Mouse (Mus musculus): ENCODE results near the gene Tifab. TPM values are rescaled to one million over a fixed set of nuclear protein-coding genes. Genes with fewer than 3 reads are reported as not detected.

Tifab gene
- total and polyA plus RNA-seq, 3 experiments = 1.9 to 6.7 (median 4.7) TPM

DNA sequence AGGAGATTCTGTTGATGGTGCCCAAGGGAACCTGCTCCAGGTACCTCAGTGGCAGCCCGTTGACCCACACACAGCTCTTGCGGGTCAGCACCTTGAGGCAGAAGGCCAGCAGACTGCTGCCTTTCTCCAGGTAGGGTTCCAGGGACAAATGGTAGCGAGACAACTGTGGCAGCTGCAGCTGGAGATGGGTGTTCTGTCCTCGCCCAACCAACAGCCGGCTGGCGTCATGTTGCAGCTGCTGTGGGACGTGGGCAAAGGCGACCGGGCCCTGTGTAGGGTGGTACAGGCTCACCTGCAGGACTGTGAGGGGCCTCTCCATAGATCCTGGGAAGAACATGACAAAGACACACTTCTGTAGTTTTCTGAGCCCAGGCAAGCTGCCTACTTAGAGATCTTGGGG lies 2.4 kb downstream of the Tifab start:
- Histone ChIP-seq H3K36me3 (replicated peaks in 1 of 2; ENCODE audit: control insufficient read depth in 1 of 2, insufficient read depth in 1 of 2, low read length in 1 of 2) (peaks cover 3 to 34% of the 10 kb centered on the region in 2 experiments), H3K4me1 (ENCODE audit: control insufficient read depth in 1 of 2, insufficient read depth in 2 of 2) (peaks cover 7 to 53% of the 10 kb centered on the region in 2 experiments), H3K9me3 (replicated peaks; ENCODE audit: low read length) (no peaks in the 10 kb centered on the region), H3K27ac (ENCODE audit: insufficient read depth, low read depth) (no peak overlapping the region), H3K27me3 (replicated peaks) (no peaks in the 10 kb centered on the region), H3K9ac (ENCODE audit: insufficient read depth, low read depth) (no peak overlapping the region), H3K4me2 (ENCODE audit: insufficient read depth, low read depth, poor library complexity, severe bottlenecking) (no peak overlapping the region), H3K79me2 (replicated peaks; ENCODE audit: control insufficient read depth, extremely low read depth, insufficient read depth, poor library complexity, severe bottlenecking) (no peaks in the 10 kb centered on the region), H3K4me3 (replicated peaks in 1 of 3; ENCODE audit: low read depth in 2 of 3, low read length in 2 of 3, poor library complexity in 1 of 3) (no peak overlapping the region)
- no peak for TF ChIP-seq POLR2A (IDR thresholded peaks at IDR 0.05; ENCODE audit: low read depth, low read length)
- no peak for TF ChIP-seq EP300 (IDR thresholded peaks at IDR 0.05; ENCODE audit: low read length)
- TF ChIP-seq ZMIZ1 (IDR thresholded peaks at IDR 0.05; ENCODE audit: low read depth, low read length) = no peak
- TF ChIP-seq RAD21 (IDR thresholded peaks at IDR 0.05; ENCODE audit: low read depth, low read length) = no peak
- no peak for TF ChIP-seq UBTF (IDR thresholded peaks at IDR 0.05; ENCODE audit: low read depth, low read length)
- no peak for TF ChIP-seq NELFE (IDR thresholded peaks at IDR 0.05; ENCODE audit: low read depth, low read length)
- TF ChIP-seq USF2 (conservative IDR thresholded peaks at IDR 0.05; ENCODE audit: low read depth, low read length) = no peak
- no peak for TF ChIP-seq CHD1 (IDR thresholded peaks at IDR 0.05; ENCODE audit: low read depth, low read length)
- TF ChIP-seq SMC3 (IDR thresholded peaks at IDR 0.05; ENCODE audit: low read depth, low read length) = no peak
- no peak for TF ChIP-seq SIN3A (IDR thresholded peaks at IDR 0.05; ENCODE audit: low read length)
- no peak for TF ChIP-seq BHLHE40 (IDR thresholded peaks at IDR 0.05; ENCODE audit: low read depth, low read length)
- no peak for TF ChIP-seq MAX (IDR thresholded peaks at IDR 0.05; ENCODE audit: low read length)
- no peak for TF ChIP-seq MXI1 (IDR thresholded peaks at IDR 0.05; ENCODE audit: low read depth, low read length)
- no peak for TF ChIP-seq POLR2AphosphoS2 (IDR thresholded peaks at IDR 0.05; ENCODE audit: low read depth, low read length)
- no peak for TF ChIP-seq ZC3H11A (IDR thresholded peaks at IDR 0.05; ENCODE audit: low read depth, low read length)
- no peak for TF ChIP-seq ETS1 (conservative IDR thresholded peaks at IDR 0.05; ENCODE audit: low read depth, low read length)
- TF ChIP-seq ZNF384 (IDR thresholded peaks at IDR 0.05; ENCODE audit: low read depth, low read length) = no peak
- TF ChIP-seq MAFK (IDR thresholded peaks at IDR 0.05; ENCODE audit: insufficient replicate concordance, low read length) = no peak
- no peak for TF ChIP-seq GABPA (IDR thresholded peaks at IDR 0.05; ENCODE audit: insufficient replicate concordance, low read depth, low read length)
- dilution Hi-C loops (cut with MboI; ENCODE audit: extremely low pct_ligation_motif_present, extremely low pct_unique_long_range_greater_than_20kb, low sequenced_read_pairs) (no loop called here), in situ Hi-C loops (cut with MboI; ENCODE audit: low pct_ligation_motif_present, low pct_unique_long_range_greater_than_20kb, low sequenced_read_pairs) (no loop called here)
- DNase-seq (ENCODE audit: extremely low read depth) = no peak

- H3K4me1 ChIP-seq (ENCODE audit: control insufficient read depth in 1 of 2, insufficient read depth in 2 of 2) = peaks cover 5 to 50% of the 10 kb centered on the region in 2 experiments; a peak in 2 of 4 replicates
These were observed 2.8 kb downstream of the Tifab start for GRCm38 (mm10) chr13:56175848-56176247.

More at GRCm38 (mm10) chr13:56175848-56176247, 2.8 kb downstream of the Tifab start:
- TF ChIP-seq NRF1 (IDR thresholded peaks at IDR 0.05; ENCODE audit: low read depth, low read length) (no peak), TCF12 (IDR thresholded peaks at IDR 0.05; ENCODE audit: low read depth, low read length) (no peak), KAT2A (IDR thresholded peaks at IDR 0.05; ENCODE audit: insufficient replicate concordance, low read length) (no peak), RCOR1 (conservative IDR thresholded peaks at IDR 0.05; ENCODE audit: low read depth, low read length) (no peak)
- dilution Hi-C loops (cut with MboI; ENCODE audit: extremely low pct_ligation_motif_present, extremely low pct_unique_long_range_greater_than_20kb, low sequenced_read_pairs) = no loop called here
- in situ Hi-C loops (cut with MboI; ENCODE audit: low pct_ligation_motif_present, low pct_unique_long_range_greater_than_20kb, low sequenced_read_pairs) = no loop called here
- no peaks in the 10 kb centered on the region for H3K79me2 ChIP-seq (replicated peaks; ENCODE audit: control insufficient read depth, extremely low read depth, insufficient read depth, poor library complexity, severe bottlenecking)
- no peak for DNase-seq (ENCODE audit: extremely low read depth)
- H3K36me3 ChIP-seq (replicated peaks in 1 of 2; ENCODE audit: control insufficient read depth in 1 of 2, insufficient read depth in 1 of 2, low read length in 1 of 2) = peaks cover 3 to 34% of the 10 kb centered on the region in 2 experiments
- H3K9me3 ChIP-seq (replicated peaks; ENCODE audit: low read length) = no peaks in the 10 kb centered on the region
- no peak overlapping the region for H3K4me2 ChIP-seq (ENCODE audit: insufficient read depth, low read depth, poor library complexity, severe bottlenecking)
- H3K27me3 ChIP-seq (replicated peaks) = no peaks in the 10 kb centered on the region
- no peak overlapping the region for H3K4me3 ChIP-seq (replicated peaks in 1 of 3; ENCODE audit: low read depth in 2 of 3, low read length in 2 of 3, poor library complexity in 1 of 3)
- no peak overlapping the region for H3K9ac ChIP-seq (ENCODE audit: insufficient read depth, low read depth)
- H3K27ac ChIP-seq (ENCODE audit: insufficient read depth, low read depth) = no peak overlapping the region

Data from CH12.LX (cell line).